Mouse (Mus musculus): ENCODE measurements around the gene Sox5.
"Not testable (repeated sequence)": the region's sequence is repeated elsewhere in the genome, so short reads cannot be mapped to it uniquely, and the experiment has no call there.

The Sox5 gene

GRCm38 (mm10) chr6:144301082-144301481, 480.7 kb downstream of the Sox5 start:
- in situ Hi-C loops (cut with MboI; ENCODE audit: low sequenced_read_pairs), result no loop called here

GRCm38 (mm10) chr6:144299503-144299858, 482.3 kb downstream of the Sox5 start:
- in situ Hi-C loops (cut with MboI; ENCODE audit: low sequenced_read_pairs), result no loop called here

GRCm38 (mm10) chr6:144298641-144299502, 482.9 kb downstream of the Sox5 start:
- in situ Hi-C loops (cut with MboI; ENCODE audit: low sequenced_read_pairs), result no loop called here

- in situ Hi-C loops (cut with MboI; ENCODE audit: low sequenced_read_pairs), result no loop called here
These were observed 483.9 kb downstream of the Sox5 start for GRCm38 (mm10) chr6:144297846-144298245.

GRCm38 (mm10) chr6:144297131-144297530, 484.6 kb downstream of the Sox5 start:
- in situ Hi-C loops (cut with MboI; ENCODE audit: low sequenced_read_pairs), result no loop called here

GRCm38 (mm10) chr6:144291526-144291925, 490.3 kb downstream of the Sox5 start:
- in situ Hi-C loops (cut with MboI; ENCODE audit: low sequenced_read_pairs), result no loop called here

GRCm38 (mm10) chr6:144286122-144286521, 495.7 kb downstream of the Sox5 start:
- in situ Hi-C loops (cut with MboI; ENCODE audit: low sequenced_read_pairs), result no loop called here

GRCm38 (mm10) chr6:144283191-144283590, 498.6 kb downstream of the Sox5 start:
- in situ Hi-C loops (cut with MboI; ENCODE audit: low sequenced_read_pairs), result no loop called here

GRCm38 (mm10) chr6:144282756-144283155, 499.0 kb downstream of the Sox5 start:
- in situ Hi-C loops (cut with MboI; ENCODE audit: low sequenced_read_pairs), result no loop called here

GRCm38 (mm10) chr6:144281661-144282060, 500.1 kb downstream of the Sox5 start:
- in situ Hi-C loops (cut with MboI; ENCODE audit: low sequenced_read_pairs), result no loop called here

GRCm38 (mm10) chr6:144278505-144279053, 503.2 kb downstream of the Sox5 start:
- in situ Hi-C loops (cut with MboI; ENCODE audit: low sequenced_read_pairs), result no loop called here

- in situ Hi-C loops (cut with MboI; ENCODE audit: low sequenced_read_pairs), result not testable (repeated sequence)
These were observed 508.4 kb downstream of the Sox5 start for GRCm38 (mm10) chr6:144273425-144273824.

GRCm38 (mm10) chr6:144271326-144271725, 510.5 kb downstream of the Sox5 start:
- in situ Hi-C loops (cut with MboI; ENCODE audit: low sequenced_read_pairs), result no loop called here

GRCm38 (mm10) chr6:144270306-144270705, 511.5 kb downstream of the Sox5 start:
- in situ Hi-C loops (cut with MboI; ENCODE audit: low sequenced_read_pairs), result no loop called here

- in situ Hi-C loops (cut with MboI; ENCODE audit: low sequenced_read_pairs), result no loop called here
These were observed 512.1 kb downstream of the Sox5 start for GRCm38 (mm10) chr6:144269666-144270065.

- in situ Hi-C loops (cut with MboI; ENCODE audit: low sequenced_read_pairs), result no loop called here
These were observed 516.0 kb downstream of the Sox5 start for GRCm38 (mm10) chr6:144265752-144266151.

- in situ Hi-C loops (cut with MboI; ENCODE audit: low sequenced_read_pairs), result no loop called here
These were observed 516.8 kb downstream of the Sox5 start for GRCm38 (mm10) chr6:144265004-144265403.

GRCm38 (mm10) chr6:144264320-144264915, 517.4 kb downstream of the Sox5 start:
- in situ Hi-C loops (cut with MboI; ENCODE audit: low sequenced_read_pairs), result no loop called here

- in situ Hi-C loops (cut with MboI; ENCODE audit: low sequenced_read_pairs), result no loop called here
These were observed 525.3 kb downstream of the Sox5 start for GRCm38 (mm10) chr6:144256500-144256899.

- in situ Hi-C loops (cut with MboI; ENCODE audit: low sequenced_read_pairs), result no loop called here
These were observed 529.5 kb downstream of the Sox5 start for GRCm38 (mm10) chr6:144252191-144252718.

GRCm38 (mm10) chr6:144251222-144252170, 530.3 kb downstream of the Sox5 start:
- in situ Hi-C loops (cut with MboI; ENCODE audit: low sequenced_read_pairs), result no loop called here
